Mouse (Mus musculus) midbrain, embryonic 10.5 days (tissue): ENCODE measurements around the gene Prkag1. TPM values are rescaled to one million over a fixed set of nuclear protein-coding genes. Genes with fewer than 3 reads are reported as not detected.

ENCODE experiments used
- DNase-seq: peaks from one replicate; pipeline ENCODE4 v3.0.0-alpha.2; 2017; ENCODE audit warnings: low spot score
- H3K27ac ChIP-seq: fragments of 300-500 bp; sonication (generic); replicated peaks from 2 replicates; pipeline ENCODE4 v1.5.1; 2016; ENCODE audit warnings: mild to moderate bottlenecking
- H3K27me3 ChIP-seq: fragments of 300-500 bp; sonication (generic); 2 replicates; pipeline ENCODE4 v1.6.1; 2016; ENCODE audit warnings: low read depth, mild to moderate bottlenecking; ENCODE audit not compliant: poor library complexity, severe bottlenecking
- H3K36me3 ChIP-seq: fragments of 300-500 bp; sonication (generic); 2 replicates; pipeline ENCODE4 v1.6.1; 2016; ENCODE audit warnings: mild to moderate bottlenecking, moderate library complexity
- H3K4me1 ChIP-seq: fragments of 300-500 bp; sonication (generic); 2 replicates; pipeline ENCODE4 v1.6.1; 2016
- H3K4me3 ChIP-seq: fragments of 300-500 bp; sonication (generic); 2 replicates; pipeline ENCODE4 v1.5.1; 2016; ENCODE audit warnings: mild to moderate bottlenecking, moderate library complexity
- H3K9me3 ChIP-seq: fragments of 300-500 bp; sonication (generic); replicated peaks from 2 replicates; pipeline ENCODE4 v1.6.1; 2016; ENCODE audit warnings: mild to moderate bottlenecking
- WGBS: fragments of 180-500 bp; shearing (Covaris S2); methylation state at CpG from one replicate; pipeline ENCODE4 v1.1.7; 2016; 5-methylcytosine and 5-hydroxymethylcytosine counted together
- polyA plus RNA-seq: library from polyadenylated mRNA; unstranded; fragments of >200 nt; fragmentation: Nextera tagmentation; extraction: Ambion mirVana; gene quantifications from 2 replicates; pipeline ENCODE4 v1.2.1, GENCODE M21; 2016

Prkag1 gene
- polyA plus RNA-seq, 1 experiment from 2014 or later, result 94.9 TPM

GRCm38 (mm10) chr15:98849165-98849564 lies 17.8 kb upstream of the Prkag1 start:
- Histone ChIP-seq H3K4me3 (no peak overlapping the region), H3K4me1 (no peaks in the 10 kb centered on the region), H3K27ac (no peak overlapping the region), H3K36me3 (peaks cover 100% of the 10 kb centered on the region), H3K27me3 (no peaks in the 10 kb centered on the region), H3K9me3 (no peaks in the 10 kb centered on the region)
- DNase-seq, result no peak
- WGBS, result 95% methylated on average over 11 of the region's 11 CpGs

DNA sequence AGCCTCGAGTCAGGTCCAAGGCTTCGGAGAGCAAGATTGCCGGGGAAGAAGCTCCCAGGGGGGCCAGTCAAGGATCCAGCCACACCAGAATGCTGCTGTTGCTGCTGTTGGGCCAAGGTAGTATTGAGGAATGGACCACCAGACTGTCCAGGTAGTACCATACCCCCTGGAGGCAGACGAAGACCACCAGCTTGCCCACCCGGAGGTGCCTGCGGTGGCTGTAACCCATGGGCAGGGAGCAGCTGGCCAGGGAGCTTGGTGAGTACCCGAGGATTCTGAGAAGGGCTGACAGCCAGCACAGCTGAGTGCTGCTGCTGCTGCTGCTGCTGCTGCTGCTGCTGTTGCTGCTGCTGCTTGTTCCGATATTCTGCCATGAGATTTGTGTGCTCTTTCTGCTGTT lies 14.8 kb upstream of the Prkag1 start:
- Histone ChIP-seq H3K27ac (no peak overlapping the region), H3K4me3 (no peak overlapping the region), H3K27me3 (no peaks in the 10 kb centered on the region), H3K36me3 (peaks cover 100% of the 10 kb centered on the region), H3K4me1 (no peaks in the 10 kb centered on the region), H3K9me3 (no peaks in the 10 kb centered on the region)
- 93% methylated on average over 8 of the region's 8 CpGs for WGBS
- DNase-seq, result no peak

GRCm38 (mm10) chr15:98845149-98845548 lies 13.8 kb upstream of the Prkag1 start:
- H3K36me3 ChIP-seq, result peaks cover 100% of the 10 kb centered on the region
- H3K4me3 ChIP-seq, result no peak overlapping the region
- H3K27ac ChIP-seq, result no peak overlapping the region
- WGBS, result 96% methylated on average over 2 of the region's 2 CpGs
- no peaks in the 10 kb centered on the region for H3K4me1 ChIP-seq
- no peaks in the 10 kb centered on the region for H3K27me3 ChIP-seq
- H3K9me3 ChIP-seq, result no peaks in the 10 kb centered on the region
- no peak for DNase-seq

DNA sequence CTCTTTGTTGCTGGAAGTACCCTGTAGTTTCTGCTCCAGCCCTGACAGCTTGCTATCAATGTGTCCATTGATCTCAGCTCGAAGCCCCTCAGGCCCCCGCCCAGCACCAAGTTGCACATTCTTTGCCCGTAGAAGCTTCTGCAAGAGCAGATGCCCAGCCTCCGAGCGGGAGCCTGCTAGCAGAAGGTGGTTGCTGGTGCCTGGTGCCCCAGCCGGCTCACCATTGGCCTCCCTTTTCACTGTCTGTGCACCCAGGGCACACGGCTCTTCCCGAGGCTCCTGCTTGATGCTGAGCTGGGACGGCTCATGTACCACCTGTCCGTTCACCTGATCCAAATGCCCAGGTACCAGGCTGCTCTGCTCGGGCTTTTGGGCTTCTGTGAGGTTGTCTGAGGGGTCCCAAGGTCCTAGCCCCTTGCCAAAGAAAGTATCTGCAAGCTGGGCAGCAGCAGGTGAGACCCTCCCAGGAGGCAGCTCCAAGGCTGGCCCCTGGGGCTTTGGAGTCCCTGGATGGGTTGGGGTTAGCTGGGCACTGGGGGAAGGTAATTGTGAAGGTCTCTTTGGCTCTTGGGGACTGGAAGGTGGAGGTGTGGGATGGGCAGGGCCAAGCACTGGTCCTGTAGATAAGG lies 12.4 kb upstream of the Prkag1 start:
- 92% methylated on average over 11 of the region's 11 CpGs for WGBS
- no peaks in the 10 kb centered on the region for H3K9me3 ChIP-seq
- peaks cover 100% of the 10 kb centered on the region for H3K36me3 ChIP-seq
- no peak overlapping the region for H3K27ac ChIP-seq
- DNase-seq, result no peak
- no peaks in the 10 kb centered on the region for H3K4me1 ChIP-seq
- H3K27me3 ChIP-seq, result no peaks in the 10 kb centered on the region
- no peak overlapping the region for H3K4me3 ChIP-seq

- H3K4me3 ChIP-seq, result no peak overlapping the region
- 96% methylated on average over 30 of the region's 30 CpGs for WGBS
- no peaks in the 10 kb centered on the region for H3K27me3 ChIP-seq
Observed at GRCm38 (mm10) chr15:98839671-98840585, 8.6 kb upstream of the Prkag1 start.

GRCm38 (mm10) chr15:98839161-98839560 lies 7.8 kb upstream of the Prkag1 start:
- WGBS, result 95% methylated on average over 14 of the region's 14 CpGs
- Histone ChIP-seq H3K27ac (no peak overlapping the region), H3K4me1 (no peaks in the 10 kb centered on the region), H3K36me3 (peaks cover 100% of the 10 kb centered on the region), H3K4me3 (no peak overlapping the region), H3K27me3 (no peaks in the 10 kb centered on the region), H3K9me3 (no peaks in the 10 kb centered on the region)
- no peak for DNase-seq

More at GRCm38 (mm10) chr15:98839671-98840585, 8.6 kb upstream of the Prkag1 start:
- Histone ChIP-seq H3K27ac (no peak overlapping the region), H3K9me3 (no peaks in the 10 kb centered on the region), H3K4me1 (no peaks in the 10 kb centered on the region), H3K36me3 (peaks cover 100% of the 10 kb centered on the region)
- DNase-seq, result no peak

- Histone ChIP-seq H3K27ac (no peak overlapping the region), H3K27me3 (no peaks in the 10 kb centered on the region), H3K4me1 (peaks cover 5% of the 10 kb centered on the region), H3K36me3 (peaks cover 100% of the 10 kb centered on the region), H3K4me3 (no peak overlapping the region), H3K9me3 (no peaks in the 10 kb centered on the region)
- DNase-seq, result no peak
- WGBS, result 78% methylated on average over 4 of the region's 4 CpGs
Observed at GRCm38 (mm10) chr15:98837743-98838103, 6.4 kb upstream of the Prkag1 start.

DNA sequence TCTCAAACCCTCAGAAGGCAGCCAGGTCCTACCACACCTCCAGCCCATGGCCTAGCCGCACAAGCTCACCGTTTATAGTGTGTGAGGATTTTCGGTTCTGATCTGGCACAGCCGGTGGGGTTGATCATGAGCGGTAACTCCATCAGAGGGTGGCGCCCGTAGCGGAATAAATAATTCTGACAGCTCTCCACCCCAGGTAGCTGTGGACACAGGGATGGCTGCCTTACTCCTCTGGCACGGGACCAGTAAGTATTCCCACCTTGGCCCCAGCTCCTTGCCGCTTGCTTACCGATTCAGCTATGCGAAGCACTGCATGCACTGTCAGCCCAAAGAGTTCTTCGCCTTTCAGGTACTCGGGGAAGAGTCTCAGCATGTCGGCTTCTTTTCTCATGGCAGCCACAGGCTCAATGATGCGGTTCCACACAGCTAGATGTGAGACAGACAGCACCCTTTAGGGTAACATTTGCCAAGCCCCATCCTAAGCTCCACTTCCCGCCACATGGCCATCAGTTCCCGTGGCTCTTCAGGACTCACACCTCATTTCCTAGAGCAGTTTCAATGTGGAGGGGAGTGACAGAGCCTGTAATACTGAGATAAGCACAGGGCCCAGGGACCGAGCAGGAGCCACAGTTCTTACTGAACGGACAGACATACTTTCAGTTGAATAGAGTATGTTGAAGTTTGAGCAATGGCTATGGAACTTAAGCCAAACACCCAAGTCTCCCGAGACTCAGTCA lies 5.9 kb upstream of the Prkag1 start:
- Histone ChIP-seq H3K9me3 (no peaks in the 10 kb centered on the region), H3K27ac (no peak overlapping the region), H3K36me3 (peaks cover 97% of the 10 kb centered on the region), H3K27me3 (no peaks in the 10 kb centered on the region), H3K4me1 (peaks cover 7% of the 10 kb centered on the region), H3K4me3 (no peak overlapping the region)
- no peak for DNase-seq
- 95% methylated on average over 21 of the region's 21 CpGs for WGBS

DNA sequence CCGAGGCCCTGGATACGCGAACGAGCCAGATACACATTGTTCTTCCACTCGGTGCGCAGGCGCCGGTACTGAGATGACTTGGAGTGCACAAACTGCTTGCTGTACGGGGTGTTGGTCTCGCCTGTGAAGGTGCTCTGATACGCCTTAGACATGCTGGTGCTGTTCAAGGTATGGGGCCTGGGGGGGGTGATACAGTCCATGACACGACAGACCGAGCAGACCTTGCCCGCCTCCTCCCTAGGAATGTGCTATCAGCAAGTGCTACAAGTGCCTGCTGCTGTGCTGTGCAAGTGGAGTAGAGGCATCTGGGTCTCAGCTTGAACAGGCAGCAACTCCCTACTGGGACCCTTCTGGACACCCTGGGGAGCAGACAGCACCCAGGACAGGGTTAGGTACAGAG lies 4.0 kb upstream of the Prkag1 start:
- H3K36me3 ChIP-seq, result peaks cover 78% of the 10 kb centered on the region
- WGBS, result 95% methylated on average over 14 of the region's 14 CpGs

DNA sequence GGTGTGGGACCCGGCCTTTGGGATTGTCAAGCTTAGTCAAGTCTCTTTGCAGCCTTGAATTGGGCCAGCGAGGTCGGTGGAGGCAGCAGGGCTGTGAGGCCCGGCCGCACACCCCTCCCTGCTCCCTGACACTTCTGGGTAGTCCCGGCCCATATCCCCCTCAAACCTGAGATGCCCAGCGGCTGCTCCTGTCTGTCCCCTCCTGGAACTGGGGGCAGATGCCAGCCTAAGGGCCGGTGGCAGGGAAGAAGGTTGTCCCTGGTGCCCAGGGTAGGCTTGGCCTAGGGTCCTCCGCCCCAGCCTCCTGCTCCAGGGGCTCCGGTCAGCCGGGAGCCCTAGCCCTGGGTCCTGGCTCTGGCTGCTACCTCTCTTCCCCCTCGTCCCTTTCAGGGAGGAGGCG lies 2.7 kb upstream of the Prkag1 start:
- Histone ChIP-seq H3K4me1 (peaks cover 33% of the 10 kb centered on the region), H3K27ac (no peak overlapping the region), H3K4me3 (no peak overlapping the region), H3K27me3 (no peaks in the 10 kb centered on the region), H3K9me3 (no peaks in the 10 kb centered on the region), H3K36me3 (peaks cover 69% of the 10 kb centered on the region)
- 87% methylated on average over 13 of the region's 13 CpGs for WGBS
- DNase-seq, result no peak

More for the DNA sequence above, 4.0 kb upstream of the Prkag1 start:
- Histone ChIP-seq H3K27me3 (no peaks in the 10 kb centered on the region), H3K4me3 (no peak overlapping the region), H3K9me3 (no peaks in the 10 kb centered on the region), H3K4me1 (peaks cover 21% of the 10 kb centered on the region), H3K27ac (no peak overlapping the region)
- DNase-seq, result no peak

- Histone ChIP-seq H3K27ac (no peak overlapping the region), H3K27me3 (no peaks in the 10 kb centered on the region), H3K4me3 (no peak overlapping the region), H3K36me3 (peaks cover 63% of the 10 kb centered on the region), H3K9me3 (no peaks in the 10 kb centered on the region), H3K4me1 (peaks cover 34% of the 10 kb centered on the region)
- DNase-seq, result no peak
- WGBS, result 92% methylated on average over 11 of the region's 11 CpGs
Observed at GRCm38 (mm10) chr15:98833281-98833680, 2.0 kb upstream of the Prkag1 start.

GRCm38 (mm10) chr15:98832161-98833058 lies 1.1 kb upstream of the Prkag1 start:
- Histone ChIP-seq H3K4me1 (peaks cover 34% of the 10 kb centered on the region), H3K27me3 (no peaks in the 10 kb centered on the region), H3K9me3 (no peaks in the 10 kb centered on the region), H3K36me3 (peaks cover 59% of the 10 kb centered on the region), H3K4me3 (peak overlapping the region; percentile 80; the same call in 1 of the 2 replicates), H3K27ac (no peak overlapping the region)
- 68% methylated on average over 12 of the region's 12 CpGs for WGBS
- no peak for DNase-seq
